Mouse (Mus musculus): Measurements from ENCODE around the gene Ube4b.

- no peak for TF ChIP-seq CTCF (IDR thresholded peaks at IDR 0.05; ENCODE audit: borderline replicate concordance, control insufficient read depth, extremely low read depth, insufficient read depth, low read length, poor library complexity)
- no peak for TF ChIP-seq POLR2A (IDR thresholded peaks at IDR 0.05; ENCODE audit: control insufficient read depth, extremely low read depth, insufficient read depth, low read length, poor library complexity)
Measured at GRCm38 (mm10) chr4:149373431-149373830, 53.1 kb downstream of the Ube4b start.

All from thymus, adult 2 months (tissue).